Mouse (Mus musculus) left cerebral cortex, adult 8-10 months (tissue): ENCODE results near the gene Zdhhc15. TPM values are rescaled to one million over a fixed set of nuclear protein-coding genes. Genes with fewer than 3 reads are reported as not detected.

Experiments
- total RNA-seq, 4 experiments: library from RNA; stranded (reverse); gene quantifications; 2 replicates each; pipeline ENCODE4 v1.2.4; 2022

Zdhhc15 gene
- total RNA-seq, 4 experiments from 2014 or later: 5.8 to 7.4 (median 6.5) TPM

Other genes starting within 250 kb of the Zdhhc15 start
- 10 to 100 TPM; 12.9 to 16.0 (median 13.6) TPM for gene Uprt, start 188.2 kb downstream of the Zdhhc15 start, total RNA-seq
- 1 to 10 TPM; 6.6 to 8.3 (median 7.4) TPM for gene Magee2, start 186.2 kb upstream of the Zdhhc15 start, total RNA-seq